Mouse (Mus musculus) stomach, postnatal 0 days (tissue): ENCODE measurements around the gene Timm50. TPM values are rescaled to one million over a fixed set of nuclear protein-coding genes. Genes with fewer than 3 reads are reported as not detected.

Experiments
- ATAC-seq: fragments of 200-750 bp; cut with Nextera tagmentation; 2 replicates; pipeline ENCODE4 v1.8.0; 2017; ENCODE audit not compliant: low FRiP score, low TSS enrichment
- DNase-seq: peaks from one replicate; pipeline ENCODE4 v3.0.0-alpha.2; 2016; ENCODE audit warnings: low spot score
- H3K27ac ChIP-seq: fragments of 300-500 bp; sonication (generic); replicated peaks from 2 replicates; pipeline ENCODE4 v1.5.1; 2014; ENCODE audit warnings: mild to moderate bottlenecking, control low read depth
- H3K27me3 ChIP-seq: fragments of 300-500 bp; sonication (generic); 2 replicates; pipeline ENCODE4 v1.6.1; 2014; ENCODE audit warnings: low read length; ENCODE audit not compliant: control insufficient read depth, insufficient read depth
- H3K36me3 ChIP-seq: fragments of 300-500 bp; sonication (generic); 2 replicates; pipeline ENCODE4 v1.6.1; 2014; ENCODE audit warnings: low read length, mixed read lengths; ENCODE audit not compliant: control insufficient read depth, insufficient read depth
- H3K4me1 ChIP-seq: fragments of 300-500 bp; sonication (generic); replicated peaks from 2 replicates; pipeline ENCODE4 v1.6.1; 2014; ENCODE audit warnings: antibody characterized with exemption; ENCODE audit not compliant: control insufficient read depth, insufficient read depth
- H3K4me2 ChIP-seq: fragments of 300-500 bp; sonication (generic); replicated peaks from 2 replicates; pipeline ENCODE4 v1.6.1; 2014; ENCODE audit warnings: low read depth, mild to moderate bottlenecking, control low read depth, moderate library complexity
- H3K4me3 ChIP-seq: fragments of 300-500 bp; sonication (generic); 2 replicates; pipeline ENCODE4 v1.5.1; 2014; ENCODE audit warnings: low read depth, low read length, control low read depth
- H3K9ac ChIP-seq: fragments of 300-500 bp; sonication (generic); 2 replicates; pipeline ENCODE4 v1.6.1; 2014; ENCODE audit warnings: mild to moderate bottlenecking, low read length, control low read depth, mixed read lengths
- H3K9me3 ChIP-seq: fragments of 300-500 bp; sonication (generic); 2 replicates; pipeline ENCODE4 v1.6.1; 2016; ENCODE audit warnings: low read length; ENCODE audit not compliant: control insufficient read depth
- CTCF ChIP-seq: IDR thresholded peaks from 2 replicates; pipeline ENCODE4 v1.5.1; 2016; ENCODE audit warnings: antibody characterized with exemption, low read depth, mild to moderate bottlenecking, moderate library complexity
- EP300 ChIP-seq: optimal IDR thresholded peaks from 2 replicates; pipeline ENCODE3; 2016; ENCODE audit warnings: antibody characterized with exemption
- whole genome bisulfite sequencing: fragments of 180-500 bp; shearing (Covaris S2); extraction: QIAGEN DNeasy Blood & Tissue Kit; methylation state at CpG from one replicate; pipeline ENCODE4 v1.1.7; 2014; 5-methylcytosine and 5-hydroxymethylcytosine counted together
- polyA plus RNA-seq: library from polyadenylated mRNA; unstranded; fragments of >200 nt; fragmentation: Nextera tagmentation; extraction: Ambion mirVana; gene quantifications from 2 replicates; pipeline ENCODE4 v1.2.1, GENCODE M21; 2015

Gene Timm50
- polyA plus RNA-seq, 1 experiment from 2014 or later = 69.6 TPM

GRCm38 (mm10) chr7:28269355-28269754 is 42.5 kb downstream of the Timm50 start:
- H3K27ac ChIP-seq = no peak overlapping the region
- 91% methylated on average over 12 of the region's 12 CpGs for WGBS
- TF ChIP-seq CTCF (peak; percentile 54), EP300 (no peak)
- H3K4me1 ChIP-seq = no peaks in the 10 kb centered on the region
- no peaks in the 10 kb centered on the region for H3K27me3 ChIP-seq
- ATAC-seq (no peak), DNase-seq (no peak)
- no peaks in the 10 kb centered on the region for H3K36me3 ChIP-seq
- no peaks in the 10 kb centered on the region for H3K9me3 ChIP-seq
- no peak overlapping the region for H3K4me3 ChIP-seq
- H3K9ac ChIP-seq = no peak overlapping the region
- no peak overlapping the region for H3K4me2 ChIP-seq

GRCm38 (mm10) chr7:28268576-28268975 is 43.3 kb downstream of the Timm50 start:
- DNase-seq (no peak), ATAC-seq (no peak)
- no peak for TF ChIP-seq CTCF
- no peak for TF ChIP-seq EP300
- Histone ChIP-seq H3K4me2 (peak overlapping the region; percentile 71), H3K27ac (peak overlapping the region; percentile 86; the same call in 1 of the 2 replicates), H3K4me3 (peak overlapping the region; percentile 72), H3K27me3 (no peaks in the 10 kb centered on the region), H3K9ac (peak overlapping the region; percentile 90), H3K9me3 (no peaks in the 10 kb centered on the region), H3K36me3 (no peaks in the 10 kb centered on the region), H3K4me1 (no peaks in the 10 kb centered on the region)
- WGBS = 29% methylated on average over 16 of the region's 16 CpGs

- TF ChIP-seq CTCF (no peak), EP300 (no peak)
- WGBS = 2% methylated on average over 30 of the region's 62 CpGs
- peak; percentile 75 for ATAC-seq
Observed at GRCm38 (mm10) chr7:28268042-28268531, 43.8 kb downstream of the Timm50 start.

GRCm38 (mm10) chr7:28267129-28268041 is 44.5 kb downstream of the Timm50 start, which contains the start of gene Eid2:
Gene Eid2 (plus strand): TSS chr7:28267881.
- Histone ChIP-seq H3K27me3 (no peaks in the 10 kb centered on the region), H3K9ac (peak within 1 kb of the TSS; percentile 90), H3K4me2 (peak within 1 kb of the TSS; percentile 71), H3K27ac (peak within 1 kb of the TSS; percentile 86), H3K9me3 (no peaks in the 10 kb centered on the region), H3K36me3 (no peaks in the 10 kb centered on the region), H3K4me1 (no peaks in the 10 kb centered on the region), H3K4me3 (peak within 1 kb of the TSS; percentile 72)
- 10% methylated on average over 41 of the region's 57 CpGs for WGBS
- peak; percentile 78 for ATAC-seq
- peak; percentile 75 for DNase-seq
- TF ChIP-seq EP300 (no peak), CTCF (peak; percentile 38; the same call in 1 of the 2 replicates)

More at GRCm38 (mm10) chr7:28268042-28268531, 43.8 kb downstream of the Timm50 start:
- Histone ChIP-seq H3K4me3 (peak overlapping the region; percentile 72), H3K27ac (peak overlapping the region; percentile 86), H3K9ac (peak overlapping the region; percentile 90), H3K9me3 (no peaks in the 10 kb centered on the region), H3K4me2 (peak overlapping the region; percentile 71), H3K27me3 (no peaks in the 10 kb centered on the region), H3K36me3 (no peaks in the 10 kb centered on the region), H3K4me1 (no peaks in the 10 kb centered on the region)
- peak; percentile 66 for DNase-seq

GRCm38 (mm10) chr7:28265391-28265790 is 46.5 kb downstream of the Timm50 start:
- no peaks in the 10 kb centered on the region for H3K4me1 ChIP-seq
- TF ChIP-seq CTCF (no peak), EP300 (no peak)
- H3K4me3 ChIP-seq = no peak overlapping the region
- no peak for DNase-seq
- WGBS = 84% methylated on average over 13 of the region's 13 CpGs
- no peak overlapping the region for H3K9ac ChIP-seq
- no peak overlapping the region for H3K4me2 ChIP-seq
- H3K27ac ChIP-seq = no peak overlapping the region
- H3K9me3 ChIP-seq = no peaks in the 10 kb centered on the region
- no peaks in the 10 kb centered on the region for H3K36me3 ChIP-seq
- no peaks in the 10 kb centered on the region for H3K27me3 ChIP-seq
- ATAC-seq = no peak

- peak; percentile 86 for DNase-seq
- H3K9ac ChIP-seq = no peak overlapping the region
- no peaks in the 10 kb centered on the region for H3K36me3 ChIP-seq
- H3K27me3 ChIP-seq = no peaks in the 10 kb centered on the region
- H3K4me1 ChIP-seq = no peaks in the 10 kb centered on the region
- ATAC-seq = peak; percentile 69
- 4% methylated on average over 15 of the region's 15 CpGs for WGBS
- no peak overlapping the region for H3K27ac ChIP-seq
- H3K9me3 ChIP-seq = no peaks in the 10 kb centered on the region
- no peak; the same call in 1 of the 2 replicates for TF ChIP-seq CTCF
- no peak for TF ChIP-seq EP300
- H3K4me2 ChIP-seq = no peak overlapping the region
- H3K4me3 ChIP-seq = no peak overlapping the region
Observed at GRCm38 (mm10) chr7:28263786-28264185, 48.1 kb downstream of the Timm50 start.
